Mouse (Mus musculus) thymus, postnatal 25 days (tissue): ENCODE results near the gene Tacc2.

Experiments used
- DNase-seq: peaks from one replicate; pipeline ENCODE4 v3.0.0; 2022

The Tacc2 gene

DNA sequence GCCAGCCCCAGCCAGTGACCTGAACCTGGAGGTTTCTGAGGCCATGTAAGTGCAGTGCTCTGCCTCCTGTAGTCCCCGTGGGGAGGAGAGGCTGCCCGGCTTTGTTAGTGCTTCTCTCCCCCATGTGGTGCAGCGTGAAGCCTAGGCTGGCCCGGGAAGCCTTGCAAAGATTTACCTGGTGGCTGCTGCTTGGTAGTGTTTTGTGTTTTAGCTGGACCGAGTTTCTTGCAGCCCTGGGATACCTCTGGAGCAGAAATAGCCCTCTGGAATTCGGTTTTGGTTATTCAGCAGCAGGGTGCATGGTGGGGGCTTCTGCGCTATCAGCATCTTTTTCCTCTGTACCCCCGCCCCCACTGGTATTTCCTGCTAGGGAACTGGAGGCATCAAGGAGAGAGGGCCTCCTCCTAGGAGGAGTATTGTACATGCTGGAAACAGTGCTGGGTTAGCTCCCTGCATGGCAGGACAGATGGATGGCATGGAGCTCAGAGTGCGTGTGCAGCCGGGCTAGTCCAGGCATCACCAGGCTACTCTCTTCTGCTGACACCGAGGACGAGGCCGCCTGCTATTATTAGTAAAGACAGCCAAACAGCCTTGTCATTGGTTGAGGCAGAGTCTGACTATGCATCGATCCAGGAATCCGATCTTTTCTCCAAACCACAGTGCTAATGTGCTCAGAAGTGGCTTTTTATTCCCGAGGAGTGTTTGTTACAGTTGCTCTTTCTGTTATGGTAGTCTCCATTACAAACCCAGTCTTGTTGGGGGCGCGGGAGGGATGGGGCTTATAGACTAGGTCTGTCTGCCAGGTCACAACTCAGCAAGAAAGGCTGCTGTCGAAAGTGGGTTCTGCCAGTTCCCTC is 115.9 kb downstream of the Tacc2 start:
- DNase-seq = peak; percentile 62

DNA sequence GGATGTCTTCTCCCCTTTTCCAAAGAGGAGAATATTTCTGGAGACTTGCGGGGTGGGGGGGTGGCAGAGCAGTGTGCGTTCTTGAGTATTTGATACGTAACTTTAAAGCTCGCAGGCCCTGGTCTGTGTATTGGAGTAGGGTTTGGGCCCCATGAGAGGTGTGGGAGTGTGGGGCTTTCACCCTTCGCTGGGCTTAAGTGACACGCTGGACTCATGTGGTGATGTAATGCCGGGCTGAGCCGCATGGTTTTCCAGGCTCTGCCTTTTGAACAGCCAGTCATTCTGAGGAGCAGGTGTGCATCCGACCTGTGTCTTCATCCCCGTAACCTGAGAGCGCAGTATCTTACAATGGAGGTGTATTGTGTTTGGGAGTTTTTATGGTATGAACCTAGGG is 116.6 kb downstream of the Tacc2 start:
- DNase-seq = no peak

DNA sequence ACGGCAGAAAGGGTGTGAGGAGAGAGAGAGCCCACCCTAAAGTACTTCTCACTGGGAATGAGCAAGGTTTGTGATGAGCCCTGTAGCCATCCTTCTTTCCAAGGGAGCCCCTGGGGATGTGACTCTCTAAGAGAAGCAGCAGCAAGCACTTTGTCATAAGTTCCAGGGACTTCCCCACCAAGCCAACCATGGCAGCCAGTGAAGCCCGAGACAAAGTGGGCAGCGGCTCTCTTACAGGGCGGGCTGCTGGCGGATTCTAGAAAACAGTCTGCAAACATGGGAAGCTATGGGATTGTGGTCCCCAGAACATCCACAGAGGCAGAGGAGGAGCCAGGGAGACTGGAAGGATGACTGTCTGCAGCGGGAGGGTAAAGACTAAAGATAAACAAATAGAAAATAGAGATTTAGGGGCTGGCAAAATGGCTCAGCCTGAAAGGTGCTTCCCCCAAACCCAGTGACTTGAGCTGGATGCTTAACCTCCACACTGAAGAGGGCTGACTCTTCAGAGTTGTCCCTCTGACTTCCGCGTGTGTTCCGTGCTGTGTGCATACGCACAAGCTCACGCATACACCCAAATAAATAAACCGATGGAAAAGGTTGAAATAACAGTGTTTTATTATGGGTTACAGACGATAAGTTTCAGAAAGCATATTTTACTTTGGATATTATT is 118.6 kb downstream of the Tacc2 start:
- DNase-seq = no peak

DNA sequence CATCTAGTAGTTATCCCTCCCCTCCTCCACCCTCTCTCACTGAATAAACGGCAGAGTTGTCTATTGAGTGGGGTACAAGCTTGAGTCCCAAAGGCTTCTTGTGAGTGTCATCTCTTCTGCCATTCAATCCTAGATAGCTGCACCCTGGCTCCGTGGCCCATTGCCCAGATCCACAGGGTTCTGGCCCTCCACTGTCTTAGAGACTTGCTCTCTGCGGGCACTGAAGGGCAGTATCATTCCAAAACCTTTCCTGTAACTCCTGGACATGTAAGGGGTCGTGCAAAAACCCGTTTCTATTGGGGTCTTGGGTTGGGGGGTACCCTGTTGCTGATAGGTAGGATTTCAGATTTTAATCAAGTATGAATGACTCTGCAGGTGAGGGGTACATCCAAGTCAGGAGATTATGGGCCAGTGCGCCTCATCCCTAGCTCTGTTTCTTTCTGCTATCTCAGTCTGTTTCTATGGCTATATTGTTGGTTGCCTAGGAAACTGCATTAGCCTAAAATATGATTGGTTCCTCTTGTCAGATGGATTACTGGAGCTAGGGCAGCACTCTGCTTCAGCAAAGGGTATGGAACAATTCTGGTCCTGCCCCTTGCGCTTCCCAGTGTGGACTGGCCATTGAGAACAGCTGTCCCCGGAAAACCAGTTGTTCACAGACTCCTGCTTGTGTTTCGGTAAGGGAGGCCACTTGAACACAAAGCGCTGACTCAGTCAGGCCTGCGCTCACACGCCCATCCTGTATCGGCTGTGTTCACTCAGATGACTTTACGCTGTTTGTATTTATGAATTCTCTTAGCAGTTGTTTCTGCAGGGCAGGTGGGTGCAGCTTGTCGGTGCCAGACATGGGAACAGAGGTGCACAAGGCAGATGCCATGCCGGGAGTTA is 119.4 kb downstream of the Tacc2 start:
- DNase-seq = no peak

DNA sequence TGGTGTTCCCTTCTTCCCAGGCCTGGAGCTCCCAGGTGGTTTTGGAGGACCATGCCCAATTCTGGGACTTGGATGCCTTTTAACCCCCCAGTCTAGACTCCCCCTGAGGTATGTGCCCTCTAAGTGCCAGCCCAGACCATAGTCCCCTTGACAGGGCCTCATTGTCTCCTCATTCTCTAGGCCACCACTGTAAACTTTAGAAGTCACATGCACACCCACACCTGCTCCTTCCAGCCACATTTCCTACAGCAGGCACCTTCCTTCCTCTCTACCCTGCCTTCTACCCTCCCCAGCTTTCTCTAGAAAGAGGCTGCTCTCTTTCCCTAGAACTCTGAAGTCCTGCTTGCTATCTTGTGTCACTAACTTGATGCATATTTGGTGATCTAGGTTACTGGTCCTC is 121.2 kb downstream of the Tacc2 start:
- DNase-seq = peak; percentile 19

DNA sequence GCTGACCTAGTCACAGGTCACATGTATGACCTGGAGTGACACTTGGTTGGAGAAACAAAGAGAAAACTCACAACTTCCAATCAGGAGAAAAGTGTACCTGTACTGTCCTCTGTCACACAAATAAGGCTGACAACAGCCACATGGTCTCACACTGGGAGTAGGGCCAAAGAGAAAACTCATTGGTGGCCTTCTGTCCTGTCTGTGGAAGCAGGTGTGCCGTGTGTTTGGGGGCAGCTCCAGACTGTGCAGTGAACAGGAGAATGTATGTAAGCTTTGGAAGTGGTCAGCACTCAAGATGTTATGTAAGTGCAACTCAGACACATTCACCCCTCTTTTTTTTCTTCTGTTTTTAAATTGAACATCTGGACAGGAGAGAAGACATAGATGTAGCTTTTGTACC is 124.1 kb downstream of the Tacc2 start:
- DNase-seq = no peak

DNA sequence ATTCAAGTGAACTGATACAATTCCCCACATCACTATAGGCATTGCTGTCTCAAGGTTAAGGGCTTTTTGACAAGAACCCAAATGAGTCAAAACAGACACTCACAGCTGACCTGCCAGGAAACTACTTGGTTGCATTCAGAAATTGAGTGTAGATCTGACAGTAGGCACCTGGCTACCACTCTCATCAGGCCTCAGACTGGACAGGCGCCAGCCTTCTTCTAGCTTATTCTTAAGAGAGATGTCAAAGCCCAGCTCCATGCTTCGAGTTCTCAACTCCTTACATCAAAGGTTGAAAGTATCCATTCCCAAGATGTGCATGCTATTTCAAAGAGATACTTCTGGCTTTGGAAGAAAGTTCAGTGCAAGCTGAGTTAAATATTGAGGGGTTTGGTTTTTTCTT is 128.0 kb downstream of the Tacc2 start:
- no peak for DNase-seq

DNA sequence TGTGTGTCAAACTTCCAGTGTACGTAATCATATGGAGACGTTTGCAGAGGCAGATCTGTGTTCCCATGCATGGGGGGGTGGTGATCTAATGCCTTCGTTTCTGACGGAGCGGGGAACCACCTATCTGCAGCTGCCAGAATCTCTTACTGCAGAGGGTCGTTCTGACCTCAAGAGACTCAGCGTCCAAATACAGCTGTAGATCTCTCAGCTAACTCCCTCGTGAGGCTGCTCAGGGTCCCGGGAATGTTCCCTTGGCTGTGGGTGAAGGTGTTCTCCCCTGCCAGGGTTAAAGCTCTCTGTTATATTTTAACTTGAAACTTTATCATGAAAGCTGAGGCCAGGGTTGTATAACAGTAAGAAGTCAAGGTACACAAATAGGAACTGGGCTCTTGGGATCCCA is 131.7 kb downstream of the Tacc2 start:
- no peak for DNase-seq

DNA sequence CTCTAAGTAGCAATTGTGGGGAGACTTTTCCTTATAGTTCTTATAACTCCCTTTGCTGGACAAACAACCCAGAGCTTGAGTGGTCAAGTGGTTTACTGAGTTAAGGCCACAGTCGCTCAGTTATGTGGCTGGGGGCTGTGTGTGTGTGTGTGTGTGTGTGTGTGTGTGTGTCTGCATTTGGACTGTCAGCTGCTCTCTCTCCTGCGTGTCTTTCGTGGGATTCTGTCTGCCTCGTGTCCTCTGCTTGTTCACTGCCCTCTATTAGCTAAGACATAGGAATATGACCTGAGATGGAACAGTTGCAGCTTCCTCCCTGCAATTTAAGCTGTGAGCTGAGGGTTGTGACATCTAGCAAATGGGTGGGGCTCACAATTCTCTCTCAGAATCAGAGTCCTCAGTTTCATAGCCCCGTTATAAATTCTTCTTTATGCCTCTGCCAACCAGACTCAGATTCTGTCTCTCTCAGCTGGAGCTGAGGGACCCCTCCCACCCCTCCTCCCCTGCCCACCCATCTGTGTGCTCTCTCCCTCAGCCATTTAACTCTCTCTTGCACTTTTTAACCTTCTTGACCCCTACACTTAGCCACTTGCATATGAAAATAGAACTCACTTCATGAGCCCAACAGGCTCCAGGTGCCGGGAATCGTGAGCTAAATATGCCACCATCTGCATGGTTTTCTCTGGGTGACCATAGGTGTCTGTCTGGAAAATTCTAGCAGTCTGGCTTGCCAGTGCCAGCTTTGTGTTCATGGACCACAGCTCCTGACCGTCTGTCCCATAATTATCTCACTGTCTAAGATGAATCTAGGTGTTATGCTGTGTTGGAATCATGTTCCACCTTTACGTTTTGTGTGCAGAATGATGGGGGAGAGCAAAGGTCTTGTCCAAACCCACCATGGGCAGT is 132.4 kb downstream of the Tacc2 start:
- DNase-seq = no peak

DNA sequence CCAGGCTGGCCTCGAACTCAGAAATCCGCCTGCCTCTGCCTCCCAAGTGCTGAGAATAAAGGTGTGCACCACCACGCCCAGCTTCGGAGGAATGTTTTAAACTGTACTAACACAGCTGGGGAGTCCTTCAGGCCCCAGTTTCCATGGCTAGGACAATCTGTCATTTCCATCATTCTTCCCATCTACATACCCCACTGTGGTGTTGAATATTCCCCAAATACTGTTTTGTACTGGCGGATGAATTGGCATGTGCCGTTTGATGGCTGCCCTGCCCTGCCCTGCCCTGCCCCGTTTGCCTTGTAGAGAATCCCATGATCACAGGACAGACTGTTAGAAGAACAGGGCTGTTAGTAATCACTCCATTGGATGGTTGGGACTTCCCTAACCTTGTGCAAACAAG is 134.6 kb downstream of the Tacc2 start:
- no peak for DNase-seq

DNA sequence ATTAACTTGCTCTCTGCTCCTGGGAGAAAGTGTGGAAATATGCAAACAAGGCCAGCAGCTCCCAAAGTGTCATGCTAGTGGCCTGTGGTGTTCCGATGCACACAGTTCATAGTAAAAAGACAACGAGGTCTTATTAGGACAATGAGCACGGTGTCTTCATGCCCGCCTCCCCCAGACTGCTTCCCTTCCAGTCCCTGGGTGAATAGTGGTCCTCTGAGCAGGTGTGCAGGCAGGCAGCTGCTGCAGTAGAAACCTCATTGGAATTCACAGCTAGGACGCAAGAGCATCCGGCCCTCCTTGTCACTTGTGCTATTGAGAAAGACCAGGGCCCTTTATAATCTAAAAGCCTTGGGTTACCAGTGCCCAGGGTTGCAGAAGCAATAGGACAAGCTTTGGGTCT is 136.1 kb downstream of the Tacc2 start:
- no peak for DNase-seq

DNA sequence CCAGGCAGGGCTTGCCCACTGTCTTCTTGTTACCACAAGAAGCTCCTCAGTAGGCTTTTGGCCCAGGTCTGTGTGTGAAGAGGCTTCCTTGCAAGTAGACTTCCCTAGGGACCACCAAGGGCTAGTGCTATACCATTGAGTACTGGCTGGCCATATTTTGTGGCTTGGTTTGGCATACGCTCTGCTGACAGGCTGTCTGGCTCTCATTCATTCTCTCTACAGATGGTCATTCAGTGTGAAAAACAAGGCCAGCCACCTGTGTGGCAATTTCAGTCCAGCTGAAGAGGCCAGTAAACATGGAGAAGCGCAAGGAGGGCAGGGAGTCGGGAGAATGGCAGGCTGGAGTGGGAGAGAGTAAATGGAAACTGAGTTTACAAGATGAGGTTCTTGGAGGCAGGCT is 138.2 kb downstream of the Tacc2 start:
- DNase-seq = no peak

DNA sequence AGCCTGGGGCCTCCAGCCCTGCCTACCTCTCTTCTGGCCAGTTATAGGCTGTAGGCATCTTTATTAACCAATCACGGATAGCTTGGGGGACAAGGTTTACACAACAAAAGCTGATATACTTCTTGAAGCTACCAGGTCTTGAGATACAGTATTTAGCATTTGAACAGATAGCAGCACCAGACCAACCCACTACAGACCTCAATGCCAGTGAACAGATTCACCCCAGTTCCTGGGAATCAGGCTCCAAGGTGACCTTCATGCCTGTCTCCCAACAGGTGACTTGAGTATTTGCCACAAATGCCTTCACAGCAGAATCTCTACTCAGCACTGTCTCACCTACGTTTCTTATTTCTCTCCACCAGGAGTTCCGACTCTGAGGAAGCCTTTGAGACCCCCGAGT is 139.1 kb downstream of the Tacc2 start:
- no peak for DNase-seq

DNA sequence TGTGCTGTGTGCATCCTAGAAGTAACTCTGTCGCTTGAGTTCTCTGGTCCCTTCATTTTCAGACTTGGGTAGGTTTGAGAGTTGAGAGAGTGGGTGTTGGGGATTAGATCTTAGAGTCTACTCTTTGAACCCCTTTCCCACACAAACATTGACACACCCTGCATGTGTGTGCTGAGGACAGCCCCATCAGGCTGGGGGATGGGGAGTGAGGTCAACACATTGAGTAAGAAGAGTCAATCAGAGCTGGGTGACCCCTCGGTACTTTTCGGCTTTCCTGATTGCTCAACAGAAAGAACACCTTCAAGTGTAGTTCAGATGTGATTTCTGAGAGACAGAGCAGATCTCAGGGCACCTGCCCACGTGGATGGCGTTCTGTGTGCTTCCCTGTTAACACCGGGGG is 139.8 kb downstream of the Tacc2 start:
- DNase-seq = no peak

DNA sequence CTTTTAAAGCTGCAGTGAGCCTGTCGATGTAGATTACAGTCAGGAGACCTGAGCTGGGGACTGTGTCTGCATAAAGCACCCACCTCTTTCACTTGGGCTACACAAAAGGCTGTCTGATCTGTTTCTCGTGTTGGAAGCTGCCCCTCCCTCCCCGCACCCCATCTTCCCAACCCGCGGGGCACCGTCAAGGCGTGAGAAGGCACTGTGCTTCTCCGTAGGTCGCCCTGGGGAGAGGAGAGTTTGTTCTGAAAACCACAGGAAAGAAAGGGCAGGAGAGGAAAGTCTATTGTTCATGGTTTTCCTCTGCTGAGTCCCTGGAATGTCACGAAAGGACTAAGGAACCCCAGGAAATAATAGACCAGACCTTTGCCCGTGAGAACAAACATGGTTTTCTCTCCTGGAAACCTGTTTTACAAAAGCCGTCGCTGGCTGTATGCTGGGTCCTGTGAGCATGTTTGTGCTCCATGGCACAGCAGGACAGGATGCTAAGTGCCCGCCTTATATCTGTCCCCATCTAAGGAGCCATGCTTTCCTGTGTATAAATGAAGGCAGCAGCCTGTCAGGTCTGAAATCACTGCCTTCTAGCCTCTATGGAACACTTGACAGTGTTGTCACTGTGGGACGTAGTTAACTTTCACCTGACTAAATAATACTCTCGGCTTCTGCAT is 142.8 kb downstream of the Tacc2 start:
- DNase-seq = no peak

DNA sequence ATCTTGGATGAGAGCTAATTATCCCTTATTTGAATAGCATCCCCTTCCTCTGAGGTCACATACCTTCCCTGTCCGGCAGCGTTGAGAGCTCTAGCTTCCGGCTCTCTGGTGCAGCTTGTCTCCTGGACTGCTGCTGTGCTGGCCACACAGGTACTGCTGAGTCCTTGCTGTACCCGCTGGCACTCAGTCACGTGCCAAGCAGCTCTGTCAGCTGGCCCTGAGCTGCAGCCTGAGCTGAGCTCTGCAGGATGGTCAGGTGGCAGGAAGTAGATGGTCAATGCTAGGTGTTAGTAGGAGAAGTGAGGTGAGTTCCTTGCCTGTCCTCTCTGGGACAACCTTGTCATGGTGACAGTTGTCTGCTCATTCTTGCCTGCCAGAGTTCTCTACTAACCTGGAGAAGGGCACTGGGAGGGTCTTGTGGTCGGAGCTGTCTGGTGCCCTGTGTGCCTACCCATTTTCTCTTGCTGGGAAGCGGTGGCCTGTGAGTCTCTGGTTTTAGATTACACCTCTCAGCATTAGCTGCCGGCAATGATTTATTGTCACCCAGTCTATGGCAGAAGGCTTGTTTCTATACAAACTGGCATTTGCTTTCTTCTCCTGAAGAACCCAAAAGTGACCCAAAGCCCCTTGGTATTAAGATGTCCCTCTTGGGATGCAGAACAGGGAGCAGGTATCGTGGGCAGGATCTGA is 143.6 kb downstream of the Tacc2 start:
- DNase-seq = no peak

DNA sequence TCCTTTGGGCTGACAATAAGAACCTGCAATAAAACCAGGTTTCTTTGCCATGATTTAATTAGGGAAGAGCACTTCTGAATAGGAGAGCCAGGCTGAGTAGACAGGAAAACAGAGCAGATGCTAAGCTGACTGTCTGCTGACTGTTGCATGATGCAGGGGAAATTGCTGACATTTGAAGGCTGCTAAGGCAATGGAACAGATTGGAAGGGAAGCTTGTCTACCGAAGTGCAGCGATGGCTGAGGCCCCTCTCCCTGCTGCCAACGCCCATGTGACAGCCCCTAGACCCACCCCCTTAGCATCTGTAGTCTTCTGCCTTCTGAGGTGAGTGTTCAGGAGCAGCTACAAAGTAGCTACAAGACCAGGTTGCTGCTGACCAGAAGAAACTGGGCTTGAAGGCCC is 148.9 kb downstream of the Tacc2 start:
- no peak for DNase-seq

DNA sequence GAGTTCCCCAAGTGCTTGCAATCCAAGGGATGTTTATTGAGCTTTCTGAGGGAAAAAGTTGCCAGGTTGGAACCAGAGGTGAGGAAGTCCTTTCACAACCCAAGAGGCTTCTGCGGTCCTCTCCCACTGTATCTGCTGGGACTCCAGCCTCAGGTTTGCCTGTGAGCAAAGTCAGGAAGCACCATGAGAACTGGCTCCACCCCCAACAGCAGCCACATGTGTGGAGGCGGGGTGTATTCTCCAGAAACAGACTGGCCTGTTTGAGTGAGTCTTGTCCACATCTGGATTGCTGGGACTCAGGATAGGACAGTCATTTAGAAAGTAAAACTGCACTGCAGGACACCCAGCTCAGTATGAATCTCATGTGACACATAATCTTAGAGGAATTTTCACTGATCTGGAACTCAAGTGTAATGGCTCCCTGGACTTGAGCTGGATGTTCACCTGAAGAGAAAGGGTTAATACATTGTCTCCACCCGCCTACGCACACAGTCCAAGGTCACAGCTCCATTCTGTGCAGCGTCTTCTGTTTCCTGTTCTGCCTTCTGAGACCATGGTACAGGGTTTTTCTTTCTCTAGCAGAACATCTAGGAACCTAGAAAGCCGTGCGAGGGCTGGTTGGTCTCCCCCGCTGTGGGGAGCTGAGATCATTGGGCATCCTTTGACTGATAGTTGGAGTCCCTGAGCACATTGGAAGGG is 149.6 kb downstream of the Tacc2 start:
- DNase-seq = peak; percentile 8

DNA sequence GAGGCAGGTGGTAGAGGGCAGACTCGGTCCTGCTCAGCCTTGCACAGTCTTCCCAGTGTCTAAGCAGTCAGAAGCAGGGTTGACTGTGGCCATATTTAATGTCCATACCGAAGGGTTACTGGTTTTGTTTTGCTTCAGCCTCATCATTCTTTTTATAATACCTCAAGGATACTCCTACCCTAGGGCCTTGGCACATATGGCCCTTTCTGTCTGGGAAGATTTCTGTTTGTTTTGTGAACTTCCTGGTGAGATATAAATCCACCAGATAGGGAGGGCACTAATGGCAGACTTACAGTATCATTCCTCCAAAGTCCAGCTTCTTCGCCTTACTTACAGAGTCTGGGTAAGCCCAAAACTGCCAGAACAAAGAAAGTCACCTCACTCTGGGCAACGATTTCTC is 150.3 kb downstream of the Tacc2 start:
- no peak for DNase-seq

DNA sequence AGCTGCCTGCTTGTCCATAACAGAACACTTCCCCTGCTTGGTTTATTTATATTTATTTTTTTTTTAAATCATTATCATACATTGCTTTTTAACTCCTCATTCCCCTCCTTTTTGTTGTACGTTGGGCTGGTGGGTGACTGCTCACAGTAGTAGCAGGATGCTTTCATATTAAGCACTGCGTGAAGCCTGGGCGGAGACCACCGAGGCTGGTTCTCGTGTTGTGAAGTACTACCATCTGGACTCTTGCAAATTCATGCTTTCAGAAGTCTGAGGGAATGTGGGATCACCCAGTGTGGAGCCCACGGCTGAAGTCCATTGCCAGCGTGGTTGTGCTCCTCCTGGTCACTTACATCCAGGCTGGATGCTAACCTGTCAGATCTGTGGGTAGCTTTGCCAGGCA is 154.6 kb downstream of the Tacc2 start:
- no peak for DNase-seq

DNA sequence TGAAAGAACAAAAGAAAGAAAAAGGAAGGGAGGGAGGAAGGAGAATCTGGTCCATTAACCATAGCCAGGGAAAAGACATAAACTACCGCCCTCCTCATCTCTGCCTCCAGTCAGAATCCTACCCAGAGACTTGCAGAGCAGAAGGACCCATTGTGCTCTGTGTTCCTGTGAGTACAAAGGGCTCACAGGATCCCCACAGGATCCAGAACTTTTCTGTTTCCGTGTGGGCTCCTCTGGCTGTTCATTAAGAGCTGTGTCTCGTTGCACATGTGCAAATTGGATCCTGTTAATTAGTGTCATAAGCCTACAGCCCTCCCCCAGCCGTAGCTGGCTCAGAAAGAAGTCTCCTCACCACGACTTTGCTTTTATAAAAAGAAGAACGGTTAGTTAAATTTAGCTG is 155.7 kb downstream of the Tacc2 start:
- no peak for DNase-seq
